Mouse (Mus musculus) kidney, adult 11 months (tissue): ENCODE results near the gene Ihh.

ENCODE experiments used
- DNase-seq: peaks from one replicate; pipeline ENCODE4 v3.0.0; 2022

Ihh gene

GRCm38 (mm10) chr1:74941651-74942360 is 9.7 kb downstream of the Ihh start:
- no peak for DNase-seq

GRCm38 (mm10) chr1:74939762-74940161 is 11.7 kb downstream of the Ihh start:
- no peak for DNase-seq

- DNase-seq: peak; percentile 87
These were observed 15.1 kb downstream of the Ihh start for GRCm38 (mm10) chr1:74936221-74936830.

- DNase-seq: peak; percentile 64
These were observed 16.1 kb downstream of the Ihh start, which contains the start of gene Cfap65 for GRCm38 (mm10) chr1:74935402-74935801. Gene Cfap65, minus strand, starts transcription at chr1:74935599.

GRCm38 (mm10) chr1:74927621-74928296 is 23.7 kb downstream of the Ihh start:
- no peak for DNase-seq

GRCm38 (mm10) chr1:74926721-74927120 is 24.8 kb downstream of the Ihh start:
- peak; percentile 52 for DNase-seq

- DNase-seq: peak; percentile 28
These were observed 27.0 kb downstream of the Ihh start for GRCm38 (mm10) chr1:74924464-74924863.

GRCm38 (mm10) chr1:74915706-74916105 is 35.8 kb downstream of the Ihh start:
- DNase-seq: peak; percentile 41

GRCm38 (mm10) chr1:74902191-74902590 is 49.3 kb downstream of the Ihh start:
- no peak for DNase-seq

GRCm38 (mm10) chr1:74901686-74902085 is 49.8 kb downstream of the Ihh start:
- peak; percentile 23 for DNase-seq

GRCm38 (mm10) chr1:74900341-74901285 is 50.9 kb downstream of the Ihh start:
- DNase-seq: peak; percentile 59

GRCm38 (mm10) chr1:74898656-74899431 is 52.6 kb downstream of the Ihh start:
- no peak for DNase-seq

- DNase-seq: no peak
These were observed 53.5 kb downstream of the Ihh start for GRCm38 (mm10) chr1:74897976-74898375.
